Mouse (Mus musculus) intestine, postnatal 0 days (tissue): ENCODE data around the gene Mrc2. TPM values are rescaled to one million over a fixed set of nuclear protein-coding genes. Genes with fewer than 3 reads are reported as not detected.

Experiments
- ATAC-seq: fragments of 200-750 bp; cut with Nextera tagmentation; 2 replicates; pipeline ENCODE4 v1.8.0; 2017; ENCODE audit warnings: mild to moderate bottlenecking, moderate TSS enrichment, moderate library complexity
- H3K27ac ChIP-seq: fragments of 300-500 bp; sonication (generic); 2 replicates; pipeline ENCODE4 v1.5.1; 2014; ENCODE audit warnings: mild to moderate bottlenecking, low read depth, low read length, moderate library complexity
- H3K27me3 ChIP-seq: fragments of 300-500 bp; sonication (generic); replicated peaks from 2 replicates; pipeline ENCODE4 v1.6.1; 2014; ENCODE audit warnings: low read length, mixed read lengths; ENCODE audit not compliant: control insufficient read depth, insufficient read depth
- H3K36me3 ChIP-seq: fragments of 300-500 bp; sonication (generic); 2 replicates; pipeline ENCODE4 v1.6.1; 2014; ENCODE audit warnings: mild to moderate bottlenecking, moderate library complexity; ENCODE audit not compliant: control insufficient read depth, insufficient read depth
- H3K4me1 ChIP-seq: fragments of 300-500 bp; sonication (generic); replicated peaks from 2 replicates; pipeline ENCODE4 v1.6.1; 2014; ENCODE audit warnings: antibody characterized with exemption, low read length, mixed read lengths; ENCODE audit not compliant: control insufficient read depth, insufficient read depth
- H3K4me2 ChIP-seq: fragments of 300-500 bp; sonication (generic); replicated peaks from 2 replicates; pipeline ENCODE4 v1.6.1; 2014; ENCODE audit warnings: low read depth, mild to moderate bottlenecking, moderate library complexity
- H3K4me3 ChIP-seq: fragments of 300-500 bp; sonication (generic); 2 replicates; pipeline ENCODE4 v1.5.1; 2014; ENCODE audit warnings: low read depth, low read length
- H3K9ac ChIP-seq: fragments of 300-500 bp; sonication (generic); 2 replicates; pipeline ENCODE4 v1.6.1; 2014; ENCODE audit warnings: mild to moderate bottlenecking, low read depth, low read length
- H3K9me3 ChIP-seq: fragments of 300-500 bp; sonication (generic); 2 replicates; pipeline ENCODE4 v1.6.1; 2016; ENCODE audit warnings: mixed run types; ENCODE audit not compliant: control insufficient read depth
- CTCF ChIP-seq: sonication (generic); IDR thresholded peaks from 2 replicates; pipeline ENCODE4 v1.5.1; 2016; ENCODE audit warnings: low read depth, mild to moderate bottlenecking, control low read depth, antibody characterized with exemption, moderate library complexity
- WGBS: fragments of 180-500 bp; shearing (Covaris S2); extraction: QIAGEN DNeasy Blood & Tissue Kit; methylation state at CpG from one replicate; pipeline ENCODE4 v1.1.7; 2014; 5-methylcytosine and 5-hydroxymethylcytosine counted together
- polyA plus RNA-seq: library from polyadenylated mRNA; unstranded; fragments of >200 nt; fragmentation: Nextera tagmentation; extraction: Ambion mirVana; gene quantifications from 2 replicates; pipeline ENCODE4 v1.2.1, GENCODE M21; 2015

Gene Mrc2
- polyA plus RNA-seq, 1 experiment from 2014 or later: 1.7 TPM

- peaks cover 6% of the 10 kb centered on the region; the same call in 1 of the 2 replicates for H3K4me1 ChIP-seq
- no peak overlapping the region for H3K27ac ChIP-seq
- no peaks in the 10 kb centered on the region for H3K9me3 ChIP-seq
- no peak overlapping the region for H3K4me3 ChIP-seq
- no peak overlapping the region for H3K4me2 ChIP-seq
- no peak overlapping the region for H3K9ac ChIP-seq
- no peak for ATAC-seq
- 0 out of 2 replicates have a peak, but pooled peaks cover 4% of the 10 kb centered on the region for H3K27me3 ChIP-seq
- WGBS: 88% methylated on average over 3 of the region's 3 CpGs
- no peaks in the 10 kb centered on the region for H3K36me3 ChIP-seq
- TF ChIP-seq CTCF: no peak
Measured at GRCm38 (mm10) chr11:105367163-105367562, 74.7 kb downstream of the Mrc2 start.

GRCm38 (mm10) chr11:105368833-105369232, 76.4 kb downstream of the Mrc2 start:
- no peaks in the 10 kb centered on the region for H3K27me3 ChIP-seq
- no peaks in the 10 kb centered on the region for H3K9me3 ChIP-seq
- H3K4me2 ChIP-seq: no peak overlapping the region
- ATAC-seq: no peak
- no peaks in the 10 kb centered on the region for H3K36me3 ChIP-seq
- H3K27ac ChIP-seq: no peak overlapping the region
- TF ChIP-seq CTCF: no peak
- 82% methylated on average over 5 of the region's 5 CpGs for WGBS
- H3K9ac ChIP-seq: no peak overlapping the region
- H3K4me3 ChIP-seq: no peak overlapping the region
- H3K4me1 ChIP-seq: peaks cover 3% of the 10 kb centered on the region; the same call in 1 of the 2 replicates

- no peak overlapping the region for H3K4me2 ChIP-seq
- no peaks in the 10 kb centered on the region for H3K9me3 ChIP-seq
- no peak overlapping the region for H3K9ac ChIP-seq
- no peaks in the 10 kb centered on the region for H3K27me3 ChIP-seq
- no peaks in the 10 kb centered on the region for H3K36me3 ChIP-seq
- TF ChIP-seq CTCF: no peak
- no peak for ATAC-seq
- peaks cover 3% of the 10 kb centered on the region; the same call in 1 of the 2 replicates for H3K4me1 ChIP-seq
- H3K27ac ChIP-seq: no peak overlapping the region
- WGBS: 84% methylated on average over 13 of the region's 13 CpGs
- no peak overlapping the region for H3K4me3 ChIP-seq
Measured at GRCm38 (mm10) chr11:105369526-105370386, 77.3 kb downstream of the Mrc2 start.

- Histone ChIP-seq H3K36me3 (no peaks in the 10 kb centered on the region), H3K4me1 (no peaks in the 10 kb centered on the region), H3K27ac (no peak overlapping the region), H3K4me2 (no peak overlapping the region), H3K9me3 (no peaks in the 10 kb centered on the region), H3K27me3 (no peaks in the 10 kb centered on the region), H3K4me3 (no peak overlapping the region), H3K9ac (no peak overlapping the region)
- ATAC-seq: no peak
- no peak for TF ChIP-seq CTCF
- 74% methylated on average over 9 of the region's 9 CpGs for WGBS
Measured at GRCm38 (mm10) chr11:105371818-105372217, 79.4 kb downstream of the Mrc2 start.

- no peak for ATAC-seq
Measured at GRCm38 (mm10) chr11:105373881-105374280, 81.4 kb downstream of the Mrc2 start.

GRCm38 (mm10) chr11:105374526-105375175, 82.2 kb downstream of the Mrc2 start:
- no peak overlapping the region for H3K27ac ChIP-seq
- no peaks in the 10 kb centered on the region for H3K9me3 ChIP-seq
- H3K9ac ChIP-seq: no peak overlapping the region
- H3K27me3 ChIP-seq: no peaks in the 10 kb centered on the region
- H3K4me3 ChIP-seq: no peak overlapping the region
- no peaks in the 10 kb centered on the region for H3K36me3 ChIP-seq
- ATAC-seq: no peak
- no peak for TF ChIP-seq CTCF
- 59% methylated on average over 10 of the region's 10 CpGs for WGBS
- H3K4me2 ChIP-seq: no peak overlapping the region
- H3K4me1 ChIP-seq: no peaks in the 10 kb centered on the region

More at GRCm38 (mm10) chr11:105373881-105374280, 81.4 kb downstream of the Mrc2 start:
- H3K4me1 ChIP-seq: no peaks in the 10 kb centered on the region
- no peaks in the 10 kb centered on the region for H3K27me3 ChIP-seq
- no peak overlapping the region for H3K4me3 ChIP-seq
- H3K27ac ChIP-seq: no peak overlapping the region
- TF ChIP-seq CTCF: no peak
- WGBS: 67% methylated on average over 8 of the region's 8 CpGs
- no peak overlapping the region for H3K4me2 ChIP-seq
- no peak overlapping the region for H3K9ac ChIP-seq
- H3K9me3 ChIP-seq: no peaks in the 10 kb centered on the region
- H3K36me3 ChIP-seq: no peaks in the 10 kb centered on the region
